Mouse (Mus musculus): ENCODE measurements at regions not wholly inside any gene's neighbourhood (a gene's known extent, or its start where the extent isn't known, plus 50 kb on each side); places are given as distances from the start of the nearest gene placed in this dataset.

DNA sequence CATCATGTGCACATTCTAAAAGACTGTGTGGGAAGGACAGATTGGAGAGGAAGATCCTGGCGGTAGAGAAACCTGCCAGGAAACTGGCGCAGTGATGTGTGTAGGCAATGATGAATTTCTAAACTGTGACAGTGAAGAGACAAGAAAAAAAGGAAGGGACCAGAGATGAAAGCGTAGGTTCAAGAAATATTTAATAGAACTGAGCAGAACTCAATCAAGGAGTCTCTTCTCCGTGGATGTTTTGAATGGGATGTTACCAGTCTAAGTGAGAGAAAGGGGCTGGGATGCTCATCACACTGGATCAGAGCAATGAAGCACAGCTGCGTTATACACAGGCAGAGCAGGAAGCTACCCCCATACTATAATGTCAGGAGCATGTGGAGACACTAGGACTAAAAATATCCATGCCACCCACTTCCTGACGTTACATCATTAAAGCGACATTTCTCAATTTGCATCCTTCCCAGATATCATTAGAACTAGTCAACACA is 119.5 kb upstream of the Usp47 start:
- no peaks in the 10 kb centered on the region for H3K4me1 ChIP-seq (ENCODE audit: control insufficient read depth, insufficient read depth, low read length)
- no peak overlapping the region for H3K9ac ChIP-seq (ENCODE audit: low read depth, low read length, severe bottlenecking)
- no peak overlapping the region for H3K4me3 ChIP-seq (replicated peaks; ENCODE audit: low read length)
- H3K4me2 ChIP-seq (replicated peaks; ENCODE audit: low read depth, low read length, severe bottlenecking), result no peak overlapping the region
- 83% methylated on average over 7 of the region's 7 CpGs for WGBS
- no peak for ATAC-seq (ENCODE audit: low FRiP score, low read depth)
- H3K27ac ChIP-seq (replicated peaks; ENCODE audit: low read depth, low read length), result no peak overlapping the region
- H3K36me3 ChIP-seq (ENCODE audit: control insufficient read depth, insufficient read depth, low read length), result no peaks in the 10 kb centered on the region
- H3K27me3 ChIP-seq (ENCODE audit: control insufficient read depth, insufficient read depth, low read length), result no peaks in the 10 kb centered on the region
- no peak for DNase-seq (ENCODE audit: low spot score)
- H3K9me3 ChIP-seq (ENCODE audit: control insufficient read depth, low read length), result no peaks in the 10 kb centered on the region
- no peak for TF ChIP-seq POLR2A (IDR thresholded peaks at IDR 0.05; ENCODE audit: borderline replicate concordance, extremely low read depth, insufficient read depth, insufficient read length)

DNA sequence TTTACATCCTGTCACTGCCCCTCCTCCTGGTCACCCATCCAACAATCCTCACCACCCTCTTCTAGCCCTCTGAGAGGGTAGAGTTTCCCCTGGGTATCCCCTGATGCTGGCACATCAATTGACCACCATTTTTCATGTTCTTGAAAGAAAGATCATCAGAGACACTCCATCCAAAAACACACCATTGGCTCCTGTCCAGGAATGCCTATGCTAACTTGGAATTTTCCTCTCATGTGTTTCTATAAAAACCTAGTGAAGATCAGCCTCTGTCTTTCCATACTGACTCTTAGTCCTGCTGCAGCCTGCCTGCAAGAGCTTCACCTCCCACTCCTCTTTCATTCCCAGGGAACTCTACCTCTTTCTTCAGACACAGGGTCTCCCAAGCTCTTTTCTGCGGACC is 117.2 kb upstream of the Galnt18 start:
- no peaks in the 10 kb centered on the region for H3K4me1 ChIP-seq (ENCODE audit: control insufficient read depth, insufficient read depth, low read length)
- TF ChIP-seq POLR2A (IDR thresholded peaks at IDR 0.05; ENCODE audit: borderline replicate concordance, extremely low read depth, insufficient read depth, insufficient read length), result no peak
- 78% methylated on average over 1 of the region's 1 CpGs for WGBS
- H3K27ac ChIP-seq (replicated peaks; ENCODE audit: low read depth, low read length), result no peak overlapping the region
- no peaks in the 10 kb centered on the region for H3K9me3 ChIP-seq (ENCODE audit: control insufficient read depth, low read length)
- no peak for ATAC-seq (ENCODE audit: low FRiP score, low read depth)
- no peaks in the 10 kb centered on the region for H3K36me3 ChIP-seq (ENCODE audit: control insufficient read depth, insufficient read depth, low read length)
- no peaks in the 10 kb centered on the region for H3K27me3 ChIP-seq (ENCODE audit: control insufficient read depth, insufficient read depth, low read length)
- no peak overlapping the region for H3K4me2 ChIP-seq (replicated peaks; ENCODE audit: low read depth, low read length, severe bottlenecking)
- DNase-seq (ENCODE audit: low spot score), result no peak
- H3K9ac ChIP-seq (ENCODE audit: low read depth, low read length, severe bottlenecking), result no peak overlapping the region
- H3K4me3 ChIP-seq (replicated peaks; ENCODE audit: low read length), result no peak overlapping the region

DNA sequence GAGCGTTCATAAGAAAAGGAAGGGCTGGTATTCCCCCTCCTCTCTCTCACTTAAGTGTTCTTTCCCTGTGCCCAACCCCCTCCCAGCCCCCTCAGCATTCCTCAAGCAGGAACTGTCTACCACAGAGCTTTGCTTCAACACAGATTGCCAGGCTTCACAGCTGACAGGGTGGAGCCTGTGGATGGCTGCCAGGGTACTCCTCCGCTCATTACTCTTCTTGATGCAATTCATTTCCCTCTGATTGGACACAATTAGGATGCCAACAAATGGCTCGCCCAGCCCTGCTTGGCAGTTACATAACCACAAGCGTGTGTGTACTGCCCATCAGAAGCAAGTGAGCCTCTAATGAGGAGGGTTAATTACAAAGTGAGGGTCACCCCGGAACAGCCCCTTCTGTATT is 116.5 kb upstream of the Galnt18 start:
- H3K9ac ChIP-seq (ENCODE audit: low read depth, low read length, severe bottlenecking), result no peak overlapping the region
- 53% methylated on average over 5 of the region's 5 CpGs for WGBS
- no peaks in the 10 kb centered on the region for H3K9me3 ChIP-seq (ENCODE audit: control insufficient read depth, low read length)
- no peaks in the 10 kb centered on the region for H3K4me1 ChIP-seq (ENCODE audit: control insufficient read depth, insufficient read depth, low read length)
- no peak overlapping the region for H3K27ac ChIP-seq (replicated peaks; ENCODE audit: low read depth, low read length)
- DNase-seq (ENCODE audit: low spot score), result peak; percentile 38
- no peak for ATAC-seq (ENCODE audit: low FRiP score, low read depth)
- H3K4me2 ChIP-seq (replicated peaks; ENCODE audit: low read depth, low read length, severe bottlenecking), result no peak overlapping the region
- H3K27me3 ChIP-seq (ENCODE audit: control insufficient read depth, insufficient read depth, low read length), result no peaks in the 10 kb centered on the region
- no peaks in the 10 kb centered on the region for H3K36me3 ChIP-seq (ENCODE audit: control insufficient read depth, insufficient read depth, low read length)
- no peak for TF ChIP-seq POLR2A (IDR thresholded peaks at IDR 0.05; ENCODE audit: borderline replicate concordance, extremely low read depth, insufficient read depth, insufficient read length)
- H3K4me3 ChIP-seq (replicated peaks; ENCODE audit: low read length), result no peak overlapping the region

DNA sequence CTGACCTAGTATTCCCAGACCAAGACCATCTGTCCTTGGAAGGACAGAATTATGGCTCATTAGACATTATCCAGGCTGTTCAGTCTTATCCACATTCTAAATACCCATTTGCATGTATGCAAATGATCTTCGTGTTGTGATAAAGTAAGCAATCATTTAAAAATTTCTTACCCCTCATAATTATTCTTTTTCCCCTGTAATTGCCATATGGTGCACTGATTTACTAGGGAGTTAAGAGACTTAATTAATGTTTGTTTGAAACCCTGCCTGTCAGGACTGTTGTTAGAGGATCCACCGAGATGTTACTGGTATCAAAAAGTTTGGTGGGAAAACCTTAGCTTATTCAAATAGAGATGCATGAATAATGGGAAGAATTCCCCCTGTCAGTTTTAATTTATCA is 103.2 kb upstream of the Galnt18 start:
- no peaks in the 10 kb centered on the region for H3K9me3 ChIP-seq (ENCODE audit: control insufficient read depth, low read length)
- DNase-seq (ENCODE audit: low spot score) (no peak), ATAC-seq (ENCODE audit: low FRiP score, low read depth) (no peak)
- no peak for TF ChIP-seq POLR2A (IDR thresholded peaks at IDR 0.05; ENCODE audit: borderline replicate concordance, extremely low read depth, insufficient read depth, insufficient read length)
- H3K4me2 ChIP-seq (replicated peaks; ENCODE audit: low read depth, low read length, severe bottlenecking), result no peak overlapping the region
- H3K27me3 ChIP-seq (ENCODE audit: control insufficient read depth, insufficient read depth, low read length), result no peaks in the 10 kb centered on the region
- no peaks in the 10 kb centered on the region; the same call in 1 of the 2 replicates for H3K4me1 ChIP-seq (ENCODE audit: control insufficient read depth, insufficient read depth, low read length)
- no peak overlapping the region for H3K4me3 ChIP-seq (replicated peaks; ENCODE audit: low read length)
- no peak overlapping the region for H3K9ac ChIP-seq (ENCODE audit: low read depth, low read length, severe bottlenecking)
- no peak overlapping the region for H3K27ac ChIP-seq (replicated peaks; ENCODE audit: low read depth, low read length)
- H3K36me3 ChIP-seq (ENCODE audit: control insufficient read depth, insufficient read depth, low read length), result no peaks in the 10 kb centered on the region
- WGBS, result 79% methylated on average over 2 of the region's 2 CpGs

DNA sequence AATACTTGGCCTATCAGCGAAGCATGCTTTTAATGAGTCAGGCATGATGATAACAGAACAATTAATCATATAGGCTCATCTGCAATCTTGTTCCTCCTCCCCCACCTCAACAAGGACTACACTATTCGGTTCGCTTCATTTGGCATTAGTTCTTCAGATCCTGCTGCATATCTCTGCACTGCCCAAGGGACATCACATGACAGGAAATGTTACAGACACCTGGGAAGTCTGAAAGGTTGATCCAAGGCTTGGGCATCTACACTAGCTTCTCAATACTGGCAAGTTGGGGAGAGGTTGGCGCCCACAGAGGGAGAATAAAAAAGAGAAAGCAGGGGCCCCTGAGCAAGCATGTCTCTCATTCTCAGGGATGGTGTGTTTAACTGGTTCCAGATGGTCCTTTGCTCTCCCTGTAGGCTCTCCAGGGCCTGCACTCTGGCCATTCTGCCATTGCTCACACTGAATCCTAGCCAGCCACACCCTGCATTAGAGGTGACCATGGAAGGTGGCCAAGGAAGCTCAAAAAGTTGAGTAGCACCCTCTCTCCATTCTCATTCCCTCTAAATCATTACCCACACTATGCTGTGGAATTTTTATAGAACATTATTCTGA is 100.4 kb upstream of the Galnt18 start:
- no peak for TF ChIP-seq POLR2A (IDR thresholded peaks at IDR 0.05; ENCODE audit: borderline replicate concordance, extremely low read depth, insufficient read depth, insufficient read length)
- H3K4me1 ChIP-seq (ENCODE audit: control insufficient read depth, insufficient read depth, low read length), result no peaks in the 10 kb centered on the region; the same call in 1 of the 2 replicates
- DNase-seq (ENCODE audit: low spot score) (no peak), ATAC-seq (ENCODE audit: low FRiP score, low read depth) (no peak)
- no peaks in the 10 kb centered on the region for H3K27me3 ChIP-seq (ENCODE audit: control insufficient read depth, insufficient read depth, low read length)
- no peak overlapping the region for H3K27ac ChIP-seq (replicated peaks; ENCODE audit: low read depth, low read length)
- H3K9ac ChIP-seq (ENCODE audit: low read depth, low read length, severe bottlenecking), result no peak overlapping the region
- H3K4me2 ChIP-seq (replicated peaks; ENCODE audit: low read depth, low read length, severe bottlenecking), result no peak overlapping the region
- WGBS, result 76% methylated on average over 4 of the region's 4 CpGs
- no peaks in the 10 kb centered on the region for H3K9me3 ChIP-seq (ENCODE audit: control insufficient read depth, low read length)
- H3K4me3 ChIP-seq (replicated peaks; ENCODE audit: low read length), result no peak overlapping the region
- no peaks in the 10 kb centered on the region for H3K36me3 ChIP-seq (ENCODE audit: control insufficient read depth, insufficient read depth, low read length)

Measured in limb, embryonic 14.5 days (tissue).